Mouse (Mus musculus) forebrain, embryonic 12.5 days (tissue): ENCODE measurements around the gene Artn. TPM values are rescaled to one million over a fixed set of nuclear protein-coding genes. Genes with fewer than 3 reads are reported as not detected.

Experiments
- ATAC-seq: fragments of 200-750 bp; cut with Nextera tagmentation; 2 replicates; pipeline ENCODE4 v1.8.0; 2017; ENCODE audit warnings: moderate TSS enrichment; ENCODE audit not compliant: low FRiP score
- H3K27ac ChIP-seq: fragments of 300-500 bp; sonication (generic); 2 replicates; pipeline ENCODE4 v1.5.1; 2016; ENCODE audit warnings: mild to moderate bottlenecking
- H3K27me3 ChIP-seq: fragments of 300-500 bp; sonication (generic); 2 replicates; pipeline ENCODE4 v1.6.1; 2016; ENCODE audit warnings: mild to moderate bottlenecking
- H3K36me3 ChIP-seq: fragments of 300-500 bp; sonication (generic); replicated peaks from 2 replicates; pipeline ENCODE4 v1.6.1; 2016; ENCODE audit warnings: mild to moderate bottlenecking
- H3K4me1 ChIP-seq: fragments of 300-500 bp; sonication (generic); 2 replicates; pipeline ENCODE4 v1.6.1; 2016
- H3K4me2 ChIP-seq: fragments of 300-500 bp; sonication (generic); 2 replicates; pipeline ENCODE4 v1.6.1; 2016; ENCODE audit warnings: mild to moderate bottlenecking, moderate library complexity
- H3K4me3 ChIP-seq: fragments of 300-500 bp; sonication (generic); replicated peaks from 2 replicates; pipeline ENCODE4 v1.5.1; 2016; ENCODE audit warnings: mild to moderate bottlenecking
- H3K9ac ChIP-seq: fragments of 300-500 bp; sonication (generic); 2 replicates; pipeline ENCODE4 v1.6.1; 2016; ENCODE audit warnings: mild to moderate bottlenecking
- H3K9me3 ChIP-seq: fragments of 300-500 bp; sonication (generic); 2 replicates; pipeline ENCODE4 v1.6.1; 2016
- WGBS: fragments of 180-500 bp; shearing (Covaris S2); methylation state at CpG from one replicate; pipeline ENCODE4 v1.1.7; 2016; 5-methylcytosine and 5-hydroxymethylcytosine counted together
- polyA plus RNA-seq: library from polyadenylated mRNA; unstranded; fragments of >200 nt; fragmentation: Nextera tagmentation; extraction: Ambion mirVana; gene quantifications from 2 replicates; pipeline ENCODE4 v1.2.1, GENCODE M21; 2016

The Artn gene
- polyA plus RNA-seq, 1 experiment from 2014 or later, result 0.33 TPM

GRCm38 (mm10) chr4:117943317-117943716 lies 13.8 kb upstream of the Artn start:
- ATAC-seq, result no peak
- no peak overlapping the region; the same call in 1 of the 2 replicates for H3K27ac ChIP-seq
- 49% methylated on average over 5 of the region's 5 CpGs for whole genome bisulfite sequencing

GRCm38 (mm10) chr4:117936964-117937363 lies 7.4 kb upstream of the Artn start:
- no peak overlapping the region for H3K4me2 ChIP-seq
- H3K27me3 ChIP-seq, result no peaks in the 10 kb centered on the region
- peaks cover 13% of the 10 kb centered on the region for H3K36me3 ChIP-seq
- no peak overlapping the region for H3K27ac ChIP-seq
- no peak overlapping the region for H3K9ac ChIP-seq
- H3K9me3 ChIP-seq, result no peaks in the 10 kb centered on the region
- no peak for ATAC-seq
- no peak overlapping the region for H3K4me3 ChIP-seq
- 95% methylated on average over 5 of the region's 5 CpGs for WGBS
- H3K4me1 ChIP-seq, result no peaks in the 10 kb centered on the region

More at GRCm38 (mm10) chr4:117943317-117943716, 13.8 kb upstream of the Artn start:
- Histone ChIP-seq H3K4me3 (no peak overlapping the region), H3K4me2 (no peak overlapping the region), H3K36me3 (peaks cover 9% of the 10 kb centered on the region; the same call in 1 of the 2 replicates), H3K9ac (no peak overlapping the region), H3K4me1 (peaks cover 11% of the 10 kb centered on the region; the same call in 1 of the 2 replicates), H3K27me3 (no peaks in the 10 kb centered on the region), H3K9me3 (no peaks in the 10 kb centered on the region)

- no peak overlapping the region for H3K4me2 ChIP-seq
- peaks cover 19% of the 10 kb centered on the region for H3K27me3 ChIP-seq
- WGBS, result 90% methylated on average over 4 of the region's 4 CpGs
- no peak overlapping the region for H3K27ac ChIP-seq
- no peak overlapping the region for H3K9ac ChIP-seq
- ATAC-seq, result no peak
- H3K4me3 ChIP-seq, result no peak overlapping the region
- peaks cover 3% of the 10 kb centered on the region for H3K36me3 ChIP-seq
- H3K9me3 ChIP-seq, result no peaks in the 10 kb centered on the region
- H3K4me1 ChIP-seq, result peaks cover 9% of the 10 kb centered on the region
Observed at GRCm38 (mm10) chr4:117934081-117934480, 4.5 kb upstream of the Artn start.

GRCm38 (mm10) chr4:117933248-117933647 lies 3.7 kb upstream of the Artn start:
- ATAC-seq, result no peak
- H3K4me3 ChIP-seq, result no peak overlapping the region

GRCm38 (mm10) chr4:117928699-117929241 lies 793 bp downstream of the Artn start:
- no peaks in the 10 kb centered on the region for H3K9me3 ChIP-seq
- ATAC-seq, result no peak
- peaks cover 72% of the 10 kb centered on the region for H3K27me3 ChIP-seq
- H3K27ac ChIP-seq, result no peak overlapping the region
- peaks cover 3% of the 10 kb centered on the region; the same call in 1 of the 2 replicates for H3K36me3 ChIP-seq
- WGBS, result 4% methylated on average over 13 of the region's 13 CpGs
- H3K4me1 ChIP-seq, result peaks cover 35% of the 10 kb centered on the region
- peak overlapping the region; percentile 36; the same call in 1 of the 2 replicates for H3K9ac ChIP-seq
- peak overlapping the region; percentile 72 for H3K4me2 ChIP-seq
- peak overlapping the region; percentile 34 for H3K4me3 ChIP-seq

More at GRCm38 (mm10) chr4:117933248-117933647, 3.7 kb upstream of the Artn start:
- H3K4me2 ChIP-seq, result no peak overlapping the region
- H3K36me3 ChIP-seq, result peaks cover 3% of the 10 kb centered on the region
- H3K4me1 ChIP-seq, result peaks cover 16% of the 10 kb centered on the region
- WGBS, result 87% methylated on average over 5 of the region's 5 CpGs
- no peaks in the 10 kb centered on the region for H3K9me3 ChIP-seq
- no peak overlapping the region for H3K9ac ChIP-seq
- peaks cover 27% of the 10 kb centered on the region for H3K27me3 ChIP-seq
- no peak overlapping the region for H3K27ac ChIP-seq

GRCm38 (mm10) chr4:117928234-117928633 lies 1.3 kb downstream of the Artn start:
- Histone ChIP-seq H3K4me1 (peaks cover 35% of the 10 kb centered on the region), H3K36me3 (peaks cover 3% of the 10 kb centered on the region; the same call in 1 of the 2 replicates), H3K4me3 (no peak overlapping the region), H3K27ac (no peak overlapping the region), H3K9me3 (no peaks in the 10 kb centered on the region), H3K27me3 (peaks cover 77% of the 10 kb centered on the region), H3K4me2 (no peak overlapping the region), H3K9ac (no peak overlapping the region)
- ATAC-seq, result no peak
- WGBS, result 9% methylated on average over 6 of the region's 6 CpGs

GRCm38 (mm10) chr4:117926545-117927482 lies 2.7 kb downstream of the Artn start:
- Histone ChIP-seq H3K4me2 (peak overlapping the region; percentile 88), H3K4me1 (peaks cover 35% of the 10 kb centered on the region), H3K9ac (peak overlapping the region; percentile 49), H3K27me3 (peaks cover 83% of the 10 kb centered on the region), H3K36me3 (no peaks in the 10 kb centered on the region), H3K27ac (no peak overlapping the region), H3K9me3 (no peaks in the 10 kb centered on the region), H3K4me3 (peak overlapping the region; percentile 49)
- ATAC-seq, result peak; percentile 77
- 1% methylated on average over 71 of the region's 71 CpGs for WGBS

- 69% methylated on average over 4 of the region's 6 CpGs for WGBS
- Histone ChIP-seq H3K27me3 (peaks cover 72% of the 10 kb centered on the region), H3K4me2 (no peak overlapping the region)
Observed at GRCm38 (mm10) chr4:117924916-117925315, 4.6 kb downstream of the Artn start.

GRCm38 (mm10) chr4:117923450-117923849 lies 6.1 kb downstream of the Artn start:
- no peaks in the 10 kb centered on the region for H3K9me3 ChIP-seq
- no peak for ATAC-seq
- peaks cover 21% of the 10 kb centered on the region for H3K4me1 ChIP-seq
- no peak overlapping the region for H3K4me3 ChIP-seq
- no peak overlapping the region for H3K27ac ChIP-seq
- H3K4me2 ChIP-seq, result no peak overlapping the region
- 59% methylated on average over 2 of the region's 2 CpGs for WGBS
- H3K36me3 ChIP-seq, result no peaks in the 10 kb centered on the region
- H3K9ac ChIP-seq, result no peak overlapping the region
- H3K27me3 ChIP-seq, result peaks cover 58% of the 10 kb centered on the region

More at GRCm38 (mm10) chr4:117924916-117925315, 4.6 kb downstream of the Artn start:
- no peaks in the 10 kb centered on the region for H3K36me3 ChIP-seq
- no peak overlapping the region for H3K9ac ChIP-seq
- H3K4me1 ChIP-seq, result peaks cover 35% of the 10 kb centered on the region
- no peak overlapping the region for H3K4me3 ChIP-seq
- no peak overlapping the region for H3K27ac ChIP-seq
- H3K9me3 ChIP-seq, result no peaks in the 10 kb centered on the region
- no peak for ATAC-seq

GRCm38 (mm10) chr4:117921358-117921757 lies 8.2 kb downstream of the Artn start:
- peaks cover 3% of the 10 kb centered on the region for H3K4me1 ChIP-seq
- H3K4me2 ChIP-seq, result no peak overlapping the region
- H3K9me3 ChIP-seq, result no peaks in the 10 kb centered on the region
- H3K36me3 ChIP-seq, result no peaks in the 10 kb centered on the region
- no peak overlapping the region for H3K27ac ChIP-seq
- ATAC-seq, result no peak
- 88% methylated on average over 2 of the region's 2 CpGs for WGBS
- no peak overlapping the region for H3K9ac ChIP-seq
- H3K27me3 ChIP-seq, result peaks cover 37% of the 10 kb centered on the region
- H3K4me3 ChIP-seq, result no peak overlapping the region

- 90% methylated on average over 5 of the region's 5 CpGs for WGBS
- H3K9ac ChIP-seq, result no peak overlapping the region
- H3K36me3 ChIP-seq, result no peaks in the 10 kb centered on the region
- H3K9me3 ChIP-seq, result no peaks in the 10 kb centered on the region
- peaks cover 11% of the 10 kb centered on the region for H3K27me3 ChIP-seq
- H3K27ac ChIP-seq, result no peak overlapping the region
- H3K4me3 ChIP-seq, result no peak overlapping the region
- ATAC-seq, result no peak
- peaks cover 13% of the 10 kb centered on the region for H3K4me1 ChIP-seq
- no peak overlapping the region for H3K4me2 ChIP-seq
Observed at GRCm38 (mm10) chr4:117918762-117919161, 10.8 kb downstream of the Artn start.

- no peak overlapping the region for H3K27ac ChIP-seq
- H3K9ac ChIP-seq, result no peak overlapping the region
- peaks cover 6% of the 10 kb centered on the region for H3K27me3 ChIP-seq
Observed at GRCm38 (mm10) chr4:117918261-117918660, 11.3 kb downstream of the Artn start.

More at GRCm38 (mm10) chr4:117918261-117918660, 11.3 kb downstream of the Artn start:
- ATAC-seq, result no peak
- Histone ChIP-seq H3K9me3 (no peaks in the 10 kb centered on the region), H3K4me1 (peaks cover 18% of the 10 kb centered on the region), H3K4me2 (no peak overlapping the region), H3K36me3 (no peaks in the 10 kb centered on the region), H3K4me3 (no peak overlapping the region)
- WGBS, result 78% methylated on average over 3 of the region's 3 CpGs
